Mouse (Mus musculus) brain, embryonic 14.5 days (tissue): ENCODE data around the gene Prdx1.

Source experiments
- CTCF ChIP-seq: fragments of 200-500 bp; IDR thresholded peaks from 2 replicates; pipeline ENCODE4 v1.5.1; 2012; ENCODE audit warnings: inconsistent platforms, mild to moderate bottlenecking, moderate library complexity, borderline replicate concordance; ENCODE audit not compliant: insufficient read depth, insufficient read length; ENCODE audit errors: extremely low read depth
- POLR2A ChIP-seq: fragments of 200-500 bp; IDR thresholded peaks from 2 replicates; pipeline ENCODE4 v1.6.1; 2012; ENCODE audit warnings: mild to moderate bottlenecking, inconsistent platforms, borderline replicate concordance; ENCODE audit not compliant: poor library complexity, insufficient read depth, insufficient read length, severe bottlenecking; ENCODE audit errors: extremely low read depth

GRCm38 (mm10) chr4:116650365-116650764 lies 35.0 kb upstream of the Prdx1 start:
- no peak for TF ChIP-seq POLR2A
- TF ChIP-seq CTCF: no peak
